Mouse (Mus musculus): ENCODE data around the gene Wsb1.
"Not testable (repeated sequence)": the region's sequence is repeated elsewhere in the genome, so short reads cannot be mapped to it uniquely, and the experiment has no call there.

Gene Wsb1

DNA sequence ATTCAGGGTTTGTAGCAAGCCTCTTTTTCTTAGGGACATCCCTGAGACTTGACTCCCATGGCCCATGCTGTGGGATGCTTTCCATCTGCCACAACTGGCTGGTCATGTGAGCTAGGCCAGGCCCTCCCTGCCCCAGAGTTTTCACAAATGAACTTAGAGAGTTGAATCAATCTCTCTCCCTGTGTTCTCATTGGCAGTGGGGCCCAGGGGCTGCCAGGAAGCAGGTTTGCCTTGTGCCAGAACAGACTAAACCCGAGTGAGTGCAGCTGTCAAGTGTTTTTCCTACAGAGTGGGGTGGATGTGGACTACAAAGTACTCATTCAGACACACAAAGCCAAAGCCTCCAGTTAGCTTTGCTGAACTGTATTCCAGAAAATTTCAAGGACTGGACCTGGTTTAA is 12.7 kb upstream of the Wsb1 start:
- no peak for DNase-seq (ENCODE audit: extremely low spot score, low read depth, low spot score)

DNA sequence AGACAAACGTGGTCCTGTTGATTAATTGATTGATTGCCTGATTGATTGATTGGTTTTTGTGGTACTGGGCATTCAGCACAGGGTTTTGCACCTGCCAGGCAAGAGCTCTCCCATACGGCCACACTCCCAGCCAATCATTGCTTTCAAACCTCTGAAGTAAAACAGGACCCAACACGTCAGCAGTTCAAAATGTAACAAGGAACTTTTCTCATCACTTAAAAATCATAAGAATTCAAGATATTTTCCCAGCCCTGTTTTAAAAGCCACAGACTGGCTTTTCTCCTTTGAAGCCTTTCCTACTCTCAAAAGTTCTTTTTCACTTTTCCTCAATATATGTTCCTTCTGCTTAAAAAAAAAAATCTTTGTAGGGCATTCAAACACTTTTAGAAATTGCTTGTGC is 9.9 kb upstream of the Wsb1 start:
- no peak for DNase-seq (ENCODE audit: extremely low spot score, low read depth, low spot score)

GRCm38 (mm10) chr11:79260126-79260525 is 5.7 kb upstream of the Wsb1 start:
- DNase-seq (ENCODE audit: extremely low spot score, low read depth, low spot score): not testable (repeated sequence)

DNA sequence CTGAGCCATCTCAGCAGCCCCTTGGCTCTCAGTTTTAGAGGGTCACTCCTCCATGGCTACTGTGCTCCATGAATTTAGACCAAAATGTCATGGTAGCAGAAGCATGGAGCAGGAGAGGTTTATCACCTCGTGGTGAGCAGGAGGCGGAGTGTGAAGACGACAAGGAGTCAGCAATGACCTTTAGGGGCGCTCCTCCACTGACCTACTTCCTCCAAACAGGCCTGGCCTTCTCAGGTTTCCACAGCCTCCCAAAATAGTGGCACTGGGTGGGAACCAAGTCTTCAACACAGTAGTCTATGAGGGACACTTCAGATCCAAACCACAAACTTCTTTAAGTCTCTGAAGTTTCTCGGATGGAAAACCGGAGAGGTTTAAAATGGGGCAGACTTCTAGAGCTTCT is 4.3 kb upstream of the Wsb1 start:
- no peak for DNase-seq (ENCODE audit: extremely low spot score, low read depth, low spot score)

DNA sequence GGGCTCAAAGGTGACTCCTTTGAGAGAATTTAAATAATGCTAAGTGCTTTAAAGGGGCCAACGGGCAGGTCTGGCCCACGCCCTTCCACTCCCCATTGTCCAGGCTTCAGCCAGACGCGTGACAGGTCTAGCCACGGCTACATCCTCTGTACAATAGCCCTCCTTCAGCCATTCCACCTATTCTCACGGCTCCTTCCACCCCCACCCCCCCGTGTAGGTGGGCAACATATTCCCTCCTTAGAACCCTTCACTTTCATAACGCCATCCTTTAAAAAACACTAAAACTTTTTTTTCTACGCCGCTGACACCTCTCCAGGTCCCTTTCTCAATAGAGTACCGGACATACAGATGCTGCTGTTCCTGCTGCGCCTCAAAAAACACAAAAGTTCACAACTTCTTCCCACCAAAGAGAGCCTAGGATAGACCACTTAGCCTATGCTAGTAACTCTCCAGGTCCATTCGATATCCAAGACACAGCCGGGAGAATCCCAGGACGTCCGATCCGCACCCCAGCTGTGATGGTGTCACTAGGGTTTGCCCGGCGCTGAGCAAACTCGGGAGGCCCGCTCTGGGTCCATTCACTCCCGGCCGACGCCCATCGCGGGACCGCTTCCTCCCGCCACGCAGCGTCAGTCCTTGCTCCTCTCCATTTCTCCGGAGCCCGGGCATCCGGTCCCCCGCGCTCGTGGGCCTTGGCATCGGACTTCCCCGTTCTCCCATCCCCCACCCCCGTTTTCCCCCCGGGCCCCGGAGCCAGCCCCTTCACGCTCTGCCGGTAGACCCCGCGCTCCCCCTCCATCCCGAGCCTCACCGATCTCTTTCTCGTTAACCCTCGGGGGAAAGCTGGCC is 705 bp downstream of the Wsb1 start:
- DNase-seq (ENCODE audit: extremely low spot score, low read depth, low spot score): no peak

DNA sequence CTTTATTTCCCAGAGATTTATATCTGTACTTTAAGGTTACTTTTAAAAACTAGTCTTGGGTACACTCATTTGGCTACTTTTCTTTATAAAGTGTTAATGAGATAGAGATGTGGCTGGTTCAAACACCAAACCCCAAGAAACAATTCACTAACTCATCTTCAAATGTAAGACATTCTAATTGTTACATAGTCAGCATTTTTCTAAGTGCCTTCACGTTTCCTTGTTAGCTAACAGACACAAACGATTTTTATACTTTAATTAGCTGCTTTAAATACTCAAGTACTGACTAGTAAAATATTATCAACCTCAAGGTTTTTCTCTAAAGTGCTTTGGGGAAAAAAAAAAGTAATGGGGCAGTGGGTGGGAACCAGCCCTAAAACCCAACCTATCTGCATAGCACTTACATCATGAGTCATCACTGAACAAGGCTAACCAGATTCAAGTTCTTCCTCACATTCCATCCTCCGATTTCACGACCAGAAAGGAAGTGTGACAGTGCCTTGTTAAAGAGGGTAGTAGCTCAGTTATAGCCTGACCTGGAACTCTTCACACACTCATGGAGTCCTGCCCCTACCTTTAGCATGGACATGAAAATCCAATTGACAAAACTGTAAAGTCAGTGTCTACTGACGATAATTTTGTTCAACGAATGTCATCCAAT is 1.5 kb downstream of the Wsb1 start:
- DNase-seq (ENCODE audit: extremely low spot score, low read depth, low spot score): no peak

- no peak for DNase-seq (ENCODE audit: extremely low spot score, low read depth, low spot score)
These were observed 15.4 kb downstream of the Wsb1 start for GRCm38 (mm10) chr11:79239024-79239423.

GRCm38 (mm10) chr11:79238398-79238752 is 16.1 kb downstream of the Wsb1 start:
- DNase-seq (ENCODE audit: extremely low spot score, low read depth, low spot score): no peak

GRCm38 (mm10) chr11:79237644-79238397 is 16.6 kb downstream of the Wsb1 start:
- DNase-seq (ENCODE audit: extremely low spot score, low read depth, low spot score): no peak

DNA sequence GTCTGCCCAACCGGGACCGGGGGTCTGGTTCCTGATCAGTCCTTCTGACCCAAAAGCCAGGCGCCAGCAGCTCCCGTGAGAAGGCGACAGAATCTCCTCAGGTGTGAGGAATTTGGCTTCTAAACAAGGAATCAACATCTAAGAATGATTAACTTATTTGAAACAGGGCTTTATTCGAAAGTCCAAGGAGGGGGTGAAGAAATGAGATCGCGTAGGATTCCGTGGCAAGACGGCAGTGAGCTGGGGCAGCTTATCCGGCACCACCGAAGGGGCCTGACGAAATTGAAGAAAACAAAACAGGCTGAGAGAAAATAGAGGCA is 24.3 kb downstream of the Wsb1 start:
- DNase-seq (ENCODE audit: extremely low spot score, low read depth, low spot score): no peak

GRCm38 (mm10) chr11:79229561-79230250 is 24.8 kb downstream of the Wsb1 start:
- DNase-seq (ENCODE audit: extremely low spot score, low read depth, low spot score): no peak

DNA sequence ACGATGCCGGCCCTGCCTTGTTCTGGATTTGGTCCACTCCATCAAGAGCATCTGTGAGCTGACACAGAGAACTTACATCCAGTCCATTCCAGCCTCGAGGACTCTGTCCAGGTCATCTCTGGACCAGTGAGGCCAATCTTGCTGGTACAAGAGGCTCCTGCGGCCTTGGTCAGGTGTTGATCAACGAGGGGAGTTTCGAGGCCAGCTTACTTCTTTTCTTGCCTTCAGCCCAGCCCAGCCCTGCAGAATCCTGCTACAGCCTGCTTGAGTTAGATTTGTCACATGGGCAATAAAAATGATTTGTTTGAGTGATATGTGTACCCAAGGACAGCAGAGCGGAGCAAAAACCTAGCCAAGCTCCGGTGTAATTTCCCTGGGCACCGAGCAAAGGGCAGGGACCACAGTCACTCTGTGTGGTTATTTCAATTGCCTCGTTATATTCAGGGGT is 25.4 kb downstream of the Wsb1 start:
- no peak for DNase-seq (ENCODE audit: extremely low spot score, low read depth, low spot score)

- no peak for DNase-seq (ENCODE audit: extremely low spot score, low read depth, low spot score)
These were observed 26.4 kb downstream of the Wsb1 start for GRCm38 (mm10) chr11:79228089-79228488.

DNA sequence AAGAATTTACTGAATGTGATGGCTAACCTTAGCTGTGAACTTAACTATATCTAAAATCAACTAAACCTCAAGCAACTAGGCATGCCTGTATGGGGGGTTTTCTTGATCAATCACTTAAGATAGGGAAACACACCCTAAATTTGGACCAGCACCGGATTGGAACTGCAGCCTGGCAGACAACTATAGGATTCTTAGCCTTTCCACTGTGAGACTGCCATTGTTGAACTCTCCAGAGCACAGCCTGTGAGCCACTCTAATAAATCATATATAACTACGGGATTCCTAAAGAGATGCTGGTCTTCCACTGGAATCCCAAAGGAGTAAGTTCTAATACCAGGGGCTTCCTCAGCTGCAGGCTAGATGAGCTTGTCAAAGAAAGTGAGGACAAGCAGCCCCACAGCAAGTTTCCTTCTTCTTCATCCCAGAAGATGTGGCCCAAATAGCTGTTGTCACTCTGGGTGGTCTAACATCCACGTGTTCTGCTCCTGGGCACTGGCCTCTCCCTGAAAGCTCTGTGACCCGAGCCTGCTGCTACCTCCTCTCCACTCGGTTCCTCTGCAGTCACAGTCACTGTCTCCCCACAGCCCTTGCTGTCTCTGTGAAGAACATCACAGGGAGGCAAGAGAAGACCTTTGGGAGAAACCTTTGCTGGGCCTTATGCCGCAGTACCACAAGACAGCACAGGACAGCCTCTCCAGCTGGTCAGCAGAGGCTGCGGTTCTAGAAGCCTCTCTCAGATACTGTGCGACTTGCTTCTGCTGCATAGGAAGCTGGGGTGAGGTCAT is 28.9 kb downstream of the Wsb1 start:
- DNase-seq (ENCODE audit: extremely low spot score, low read depth, low spot score): no peak

- peak; percentile 76 for DNase-seq (ENCODE audit: extremely low spot score, low read depth, low spot score)
These were observed 29.8 kb downstream of the Wsb1 start for GRCm38 (mm10) chr11:79224562-79225280.

GRCm38 (mm10) chr11:79223420-79223819 is 31.1 kb downstream of the Wsb1 start:
- no peak for DNase-seq (ENCODE audit: extremely low spot score, low read depth, low spot score)

DNA sequence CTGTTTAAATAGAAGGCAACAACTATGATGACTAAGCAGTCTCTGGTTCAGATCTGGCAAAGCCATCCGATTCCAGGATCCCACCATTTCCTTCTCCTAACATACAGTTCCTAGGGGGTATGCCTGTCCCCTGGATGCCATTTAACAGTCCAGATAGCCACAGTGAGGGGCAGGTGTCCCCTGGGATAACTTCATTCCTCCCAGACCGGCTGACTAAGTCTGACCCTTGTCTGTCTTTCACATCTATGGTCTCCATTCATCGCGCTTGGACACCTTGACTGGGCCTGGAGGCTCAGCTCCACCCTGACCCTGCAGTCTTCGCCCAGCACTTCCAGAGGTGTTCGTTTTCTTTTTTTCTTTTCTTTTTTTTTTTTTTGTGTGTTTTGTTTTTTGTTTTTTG is 31.8 kb downstream of the Wsb1 start:
- no peak for DNase-seq (ENCODE audit: extremely low spot score, low read depth, low spot score)

- DNase-seq (ENCODE audit: extremely low spot score, low read depth, low spot score): no peak
These were observed 32.8 kb downstream of the Wsb1 start for GRCm38 (mm10) chr11:79221641-79222040.

DNA sequence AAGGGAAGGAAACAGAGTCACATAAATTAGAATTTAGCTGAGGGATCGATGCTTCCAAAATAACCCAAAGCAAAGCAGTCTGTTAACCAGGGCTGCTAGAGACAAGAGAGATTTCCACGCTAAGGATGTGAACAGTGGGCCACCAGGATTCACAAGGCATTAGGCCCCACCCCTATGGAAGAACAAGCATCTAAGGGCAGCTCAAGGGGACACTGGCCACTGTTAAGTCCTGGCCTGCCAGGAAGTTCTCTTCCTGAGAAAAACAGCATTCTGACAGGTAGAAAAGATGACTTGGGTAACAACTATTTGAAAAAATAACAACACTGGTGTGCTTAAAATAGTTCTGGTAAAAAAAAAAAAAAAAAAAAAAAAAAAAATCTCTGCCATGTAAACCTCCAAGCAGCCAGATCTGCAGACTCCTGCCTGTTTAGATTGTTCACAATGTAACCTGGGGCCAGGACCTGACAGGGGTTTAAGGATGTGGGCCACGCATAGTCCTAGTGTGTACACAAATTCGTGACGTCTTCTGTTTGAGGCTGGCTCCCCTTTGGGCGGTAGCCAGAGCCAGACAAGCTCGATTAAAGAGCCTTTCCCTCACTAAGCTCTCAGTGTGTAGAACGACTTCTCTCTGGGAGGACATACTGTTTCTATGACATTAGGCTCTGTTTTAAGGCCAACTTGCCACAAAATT is 35.4 kb downstream of the Wsb1 start:
- no peak for DNase-seq (ENCODE audit: extremely low spot score, low read depth, low spot score)

Measured in hindlimb bud, embryonic 11.5 days (tissue).